Mouse (Mus musculus): ENCODE results near the gene Cdkl5. TPM values are rescaled to one million over a fixed set of nuclear protein-coding genes. Genes with fewer than 3 reads are reported as not detected.

The Cdkl5 gene
- total RNA-seq (2014; rRNA removed; ENCODE audit: low replicate concordance), result 3.3 and 4.4 TPM in 2 replicates
- polyA plus RNA-seq (2015; fragmentation: Nextera tagmentation; extraction: Ambion mirVana), result 1.7 TPM in 2 replicates

DNA sequence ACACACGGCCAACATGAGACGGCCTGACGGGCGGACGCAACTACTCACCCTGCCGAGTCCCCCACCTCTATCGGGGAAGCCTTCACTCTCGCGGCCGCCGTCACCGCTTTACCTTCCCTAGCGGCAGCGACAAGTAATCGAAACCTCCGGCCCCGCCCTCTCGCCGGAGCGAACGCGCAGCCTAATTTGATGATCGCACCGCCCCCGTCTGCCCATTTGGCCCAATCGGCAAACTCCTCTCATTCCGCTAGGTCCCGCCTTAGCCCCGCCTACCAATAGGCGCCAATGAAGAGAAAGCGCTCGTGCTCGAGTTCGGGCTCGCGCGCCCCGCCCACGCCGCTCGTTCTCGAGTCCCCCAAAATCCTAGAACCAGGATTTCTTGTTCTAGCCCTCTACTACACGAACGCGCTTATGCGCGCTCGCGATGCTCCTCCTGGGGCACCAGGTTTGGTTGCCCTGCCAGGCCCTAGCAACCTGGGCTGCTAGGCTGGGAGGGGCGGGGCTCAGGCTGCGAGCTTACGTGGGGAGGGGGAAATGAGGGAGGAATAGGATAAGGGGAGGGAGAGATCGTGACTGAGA is at the start of gene Cdkl5:
Gene Cdkl5 (minus strand): TSS at position 162 of the 579 bp plus-strand sequence.
- WGBS, result 20% methylated on average over 51 of the region's 53 CpGs
- peak; percentile 88 for DNase-seq (ENCODE audit: low spot score)

DNA sequence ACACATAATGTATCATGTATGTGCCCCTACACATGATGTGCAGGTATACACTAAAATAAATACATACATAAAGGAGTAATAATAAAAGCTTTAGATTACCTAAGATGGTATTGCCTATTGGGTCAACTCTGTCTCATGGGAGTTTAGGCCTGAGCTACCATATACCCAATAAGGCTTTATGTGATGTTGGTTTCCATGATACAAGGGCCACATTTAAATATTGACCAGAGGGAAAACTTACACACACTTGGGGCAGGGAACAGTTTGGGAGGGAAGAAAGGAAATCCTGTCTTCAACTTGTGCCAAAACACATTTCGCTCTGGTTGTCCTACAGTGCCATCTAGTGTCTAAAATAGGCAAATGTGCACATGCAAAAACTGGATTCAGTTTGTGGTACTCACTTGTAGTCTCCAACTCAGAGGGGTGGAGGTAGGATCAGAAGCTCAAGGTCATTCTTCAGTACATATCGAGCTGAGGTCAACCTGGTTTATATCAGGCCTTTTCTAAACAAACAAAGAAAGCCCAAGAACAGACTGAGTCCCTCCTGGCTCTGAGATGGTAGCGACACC is 38.8 kb upstream of the Cdkl5 start:
- ATAC-seq (ENCODE audit: insufficient read depth, low read depth) (no peak), DNase-seq (ENCODE audit: low spot score) (peak; percentile 46)

More for the DNA sequence above, at the start of gene Cdkl5:
- no peaks in the 10 kb centered on the region for H3K4me1 ChIP-seq (ENCODE audit: control insufficient read depth, insufficient read depth)
- peak; percentile 96 for ATAC-seq (ENCODE audit: insufficient read depth, low read depth)
- no peak for TF ChIP-seq EP300 (IDR thresholded peaks at IDR 0.05; ENCODE audit: low read depth)
- peak within 1 kb of the TSS; percentile 88 for H3K27ac ChIP-seq (ENCODE audit: low read depth)
- H3K4me3 ChIP-seq (ENCODE audit: low read depth, low read length), result peak within 1 kb of the TSS; percentile 73
- peak within 1 kb of the TSS; percentile 67 for H3K9ac ChIP-seq (replicated peaks; ENCODE audit: low read depth, low read length)
- H3K27me3 ChIP-seq (ENCODE audit: control insufficient read depth, insufficient read depth, low read length), result no peaks in the 10 kb centered on the region
- H3K4me2 ChIP-seq (ENCODE audit: low read depth, low read length), result peak within 1 kb of the TSS; percentile 70
- H3K36me3 ChIP-seq (replicated peaks; ENCODE audit: control insufficient read depth, insufficient read depth, low read length), result no peaks in the 10 kb centered on the region
- H3K9me3 ChIP-seq (replicated peaks; ENCODE audit: control insufficient read depth, low read length), result no peaks in the 10 kb centered on the region

DNA sequence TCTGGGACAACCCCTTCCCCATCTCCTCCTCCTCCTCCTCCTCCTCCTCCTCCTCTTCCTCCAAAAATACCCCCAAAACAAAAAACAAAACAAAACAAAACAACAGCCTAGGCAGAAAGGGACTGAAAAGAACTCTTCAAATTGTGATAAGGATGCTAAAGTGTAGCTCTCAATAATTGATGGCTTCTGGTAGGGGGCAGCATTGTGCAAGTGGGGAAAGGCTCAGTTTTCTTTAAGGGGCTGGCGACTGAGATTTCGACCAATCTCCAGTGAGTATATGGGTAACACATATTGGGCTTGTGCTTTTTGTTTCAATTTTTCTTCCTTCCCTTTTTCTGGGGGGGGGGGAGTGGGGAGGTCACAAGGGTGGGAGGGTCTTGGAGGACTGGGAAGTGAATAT is 37.9 kb upstream of the Cdkl5 start:
- no peak for DNase-seq (ENCODE audit: low spot score)
- Histone ChIP-seq H3K4me2 (ENCODE audit: low read depth, low read length) (no peak overlapping the region), H3K9ac (replicated peaks; ENCODE audit: low read depth, low read length) (no peak overlapping the region), H3K27me3 (ENCODE audit: control insufficient read depth, insufficient read depth, low read length) (no peaks in the 10 kb centered on the region), H3K9me3 (replicated peaks; ENCODE audit: control insufficient read depth, low read length) (no peaks in the 10 kb centered on the region), H3K4me1 (ENCODE audit: control insufficient read depth, insufficient read depth) (no peaks in the 10 kb centered on the region), H3K36me3 (replicated peaks; ENCODE audit: control insufficient read depth, insufficient read depth, low read length) (no peaks in the 10 kb centered on the region), H3K27ac (ENCODE audit: low read depth) (no peak overlapping the region), H3K4me3 (ENCODE audit: low read depth, low read length) (no peak overlapping the region)
- TF ChIP-seq CTCF (IDR thresholded peaks at IDR 0.05; ENCODE audit: low read depth) (peak; percentile 19; the same call in 1 of the 2 replicates), EP300 (IDR thresholded peaks at IDR 0.05; ENCODE audit: low read depth) (no peak)
- ATAC-seq (ENCODE audit: insufficient read depth, low read depth), result no peak
- WGBS, result 55% methylated on average over 2 of the region's 2 CpGs

More for the DNA sequence above, 38.8 kb upstream of the Cdkl5 start:
- Histone ChIP-seq H3K4me2 (ENCODE audit: low read depth, low read length) (no peak overlapping the region), H3K36me3 (replicated peaks; ENCODE audit: control insufficient read depth, insufficient read depth, low read length) (no peaks in the 10 kb centered on the region), H3K27me3 (ENCODE audit: control insufficient read depth, insufficient read depth, low read length) (no peaks in the 10 kb centered on the region), H3K4me3 (ENCODE audit: low read depth, low read length) (no peak overlapping the region), H3K9me3 (replicated peaks; ENCODE audit: control insufficient read depth, low read length) (no peaks in the 10 kb centered on the region), H3K9ac (replicated peaks; ENCODE audit: low read depth, low read length) (no peak overlapping the region), H3K4me1 (ENCODE audit: control insufficient read depth, insufficient read depth) (no peaks in the 10 kb centered on the region), H3K27ac (ENCODE audit: low read depth) (no peak overlapping the region)
- WGBS, result 31% methylated on average over 3 of the region's 3 CpGs
- peak; percentile 81 for TF ChIP-seq CTCF (IDR thresholded peaks at IDR 0.05; ENCODE audit: low read depth)
- TF ChIP-seq EP300 (IDR thresholded peaks at IDR 0.05; ENCODE audit: low read depth), result no peak

DNA sequence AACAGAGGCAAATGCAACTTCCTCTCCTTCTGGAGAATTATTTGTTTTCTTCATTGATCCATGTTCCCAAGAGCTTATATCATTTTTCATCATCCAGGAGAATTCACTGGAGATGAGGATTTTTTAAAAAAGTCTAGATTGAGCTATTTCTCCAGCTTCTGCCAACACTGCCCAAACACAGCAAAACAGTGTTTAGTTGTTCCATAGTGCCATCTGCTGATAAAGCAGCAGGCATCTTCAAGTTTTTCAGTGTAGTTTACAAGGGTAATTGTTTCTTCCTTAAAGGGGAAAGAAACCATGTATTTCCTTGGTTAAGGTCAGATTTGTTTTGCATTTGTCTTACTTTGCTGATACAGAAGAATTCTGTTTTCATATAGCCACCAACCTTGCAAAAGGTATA is 35.7 kb upstream of the Cdkl5 start:
- DNase-seq (ENCODE audit: low spot score) (no peak), ATAC-seq (ENCODE audit: insufficient read depth, low read depth) (no peak)
- Histone ChIP-seq H3K9ac (replicated peaks; ENCODE audit: low read depth, low read length) (no peak overlapping the region), H3K36me3 (replicated peaks; ENCODE audit: control insufficient read depth, insufficient read depth, low read length) (no peaks in the 10 kb centered on the region), H3K9me3 (replicated peaks; ENCODE audit: control insufficient read depth, low read length) (no peaks in the 10 kb centered on the region), H3K4me3 (ENCODE audit: low read depth, low read length) (no peak overlapping the region), H3K27ac (ENCODE audit: low read depth) (no peak overlapping the region), H3K4me2 (ENCODE audit: low read depth, low read length) (no peak overlapping the region), H3K4me1 (ENCODE audit: control insufficient read depth, insufficient read depth) (no peaks in the 10 kb centered on the region), H3K27me3 (ENCODE audit: control insufficient read depth, insufficient read depth, low read length) (no peaks in the 10 kb centered on the region)
- no peak for TF ChIP-seq EP300 (IDR thresholded peaks at IDR 0.05; ENCODE audit: low read depth)
- no peak for TF ChIP-seq CTCF (IDR thresholded peaks at IDR 0.05; ENCODE audit: low read depth)

DNA sequence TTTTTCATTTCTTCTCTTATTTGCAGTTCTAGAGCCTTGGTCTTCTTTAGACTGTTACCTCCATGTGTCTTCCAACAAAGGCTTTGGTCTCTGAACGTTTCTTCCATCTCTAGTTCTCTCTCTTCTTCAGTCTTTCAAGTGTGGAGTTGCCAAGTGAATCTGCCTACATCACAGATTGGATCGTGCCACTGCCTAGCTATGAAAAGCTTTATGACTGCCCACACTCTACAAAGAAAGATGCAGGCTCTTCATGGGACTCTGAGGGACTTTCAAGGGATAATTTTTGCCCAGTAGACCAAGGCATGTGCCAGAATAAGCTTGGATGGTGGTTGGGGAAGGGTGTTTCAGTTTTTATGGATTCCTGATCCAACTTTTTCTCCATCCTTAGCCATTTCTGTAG is 30.0 kb upstream of the Cdkl5 start:
- TF ChIP-seq CTCF (IDR thresholded peaks at IDR 0.05; ENCODE audit: low read depth) (no peak), EP300 (IDR thresholded peaks at IDR 0.05; ENCODE audit: low read depth) (no peak)
- Histone ChIP-seq H3K4me1 (ENCODE audit: control insufficient read depth, insufficient read depth) (no peaks in the 10 kb centered on the region), H3K4me2 (ENCODE audit: low read depth, low read length) (no peak overlapping the region), H3K36me3 (replicated peaks; ENCODE audit: control insufficient read depth, insufficient read depth, low read length) (no peaks in the 10 kb centered on the region), H3K9me3 (replicated peaks; ENCODE audit: control insufficient read depth, low read length) (no peaks in the 10 kb centered on the region), H3K27me3 (ENCODE audit: control insufficient read depth, insufficient read depth, low read length) (no peaks in the 10 kb centered on the region), H3K27ac (ENCODE audit: low read depth) (no peak overlapping the region), H3K4me3 (ENCODE audit: low read depth, low read length) (no peak overlapping the region), H3K9ac (replicated peaks; ENCODE audit: low read depth, low read length) (no peak overlapping the region)
- DNase-seq (ENCODE audit: low spot score) (no peak), ATAC-seq (ENCODE audit: insufficient read depth, low read depth) (no peak)
- 59% methylated on average over 2 of the region's 2 CpGs for WGBS

DNA sequence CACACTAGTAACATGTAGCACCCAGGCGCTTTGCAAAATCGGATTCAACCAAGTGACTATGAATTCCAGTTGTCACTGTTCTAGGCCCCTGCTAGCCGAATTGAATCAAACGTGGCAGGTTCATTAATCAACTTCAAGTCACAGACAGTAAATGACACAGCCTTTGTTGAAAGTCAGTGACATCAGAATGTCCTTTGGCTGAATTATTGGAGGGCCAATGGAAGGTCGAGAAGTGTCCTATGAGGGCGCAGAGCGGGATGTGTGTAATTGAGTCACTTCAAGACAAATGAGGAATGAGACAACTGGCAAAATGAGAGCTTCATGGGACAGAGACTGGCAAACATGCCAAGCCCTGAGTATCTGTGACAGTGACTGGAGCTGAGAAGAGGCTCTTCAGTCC is 27.0 kb upstream of the Cdkl5 start:
- no peak overlapping the region for H3K27ac ChIP-seq (ENCODE audit: low read depth)
- no peak for TF ChIP-seq CTCF (IDR thresholded peaks at IDR 0.05; ENCODE audit: low read depth)
- no peak for TF ChIP-seq EP300 (IDR thresholded peaks at IDR 0.05; ENCODE audit: low read depth)
- H3K4me2 ChIP-seq (ENCODE audit: low read depth, low read length), result no peak overlapping the region
- WGBS, result 76% methylated on average over 7 of the region's 7 CpGs
- no peaks in the 10 kb centered on the region for H3K27me3 ChIP-seq (ENCODE audit: control insufficient read depth, insufficient read depth, low read length)
- H3K36me3 ChIP-seq (replicated peaks; ENCODE audit: control insufficient read depth, insufficient read depth, low read length), result no peaks in the 10 kb centered on the region
- no peak for DNase-seq (ENCODE audit: low spot score)
- no peak for ATAC-seq (ENCODE audit: insufficient read depth, low read depth)
- H3K9me3 ChIP-seq (replicated peaks; ENCODE audit: control insufficient read depth, low read length), result no peaks in the 10 kb centered on the region
- no peak overlapping the region for H3K9ac ChIP-seq (replicated peaks; ENCODE audit: low read depth, low read length)
- no peak overlapping the region for H3K4me3 ChIP-seq (ENCODE audit: low read depth, low read length)
- no peaks in the 10 kb centered on the region for H3K4me1 ChIP-seq (ENCODE audit: control insufficient read depth, insufficient read depth)

Data from heart, postnatal 0 days (tissue).